Mouse (Mus musculus) embryo, embryonic 11.5 days (tissue): ENCODE results near the gene Gm42417.
"Not testable (repeated sequence)": the region's sequence is repeated elsewhere in the genome, so short reads cannot be mapped to it uniquely, and the experiment has no call there.

Experiments
- DNase-seq: peaks from one replicate; pipeline ENCODE4 v3.0.0-alpha.2; 2012; ENCODE audit warnings: low read depth, low spot score

The Gm42417 gene

DNA sequence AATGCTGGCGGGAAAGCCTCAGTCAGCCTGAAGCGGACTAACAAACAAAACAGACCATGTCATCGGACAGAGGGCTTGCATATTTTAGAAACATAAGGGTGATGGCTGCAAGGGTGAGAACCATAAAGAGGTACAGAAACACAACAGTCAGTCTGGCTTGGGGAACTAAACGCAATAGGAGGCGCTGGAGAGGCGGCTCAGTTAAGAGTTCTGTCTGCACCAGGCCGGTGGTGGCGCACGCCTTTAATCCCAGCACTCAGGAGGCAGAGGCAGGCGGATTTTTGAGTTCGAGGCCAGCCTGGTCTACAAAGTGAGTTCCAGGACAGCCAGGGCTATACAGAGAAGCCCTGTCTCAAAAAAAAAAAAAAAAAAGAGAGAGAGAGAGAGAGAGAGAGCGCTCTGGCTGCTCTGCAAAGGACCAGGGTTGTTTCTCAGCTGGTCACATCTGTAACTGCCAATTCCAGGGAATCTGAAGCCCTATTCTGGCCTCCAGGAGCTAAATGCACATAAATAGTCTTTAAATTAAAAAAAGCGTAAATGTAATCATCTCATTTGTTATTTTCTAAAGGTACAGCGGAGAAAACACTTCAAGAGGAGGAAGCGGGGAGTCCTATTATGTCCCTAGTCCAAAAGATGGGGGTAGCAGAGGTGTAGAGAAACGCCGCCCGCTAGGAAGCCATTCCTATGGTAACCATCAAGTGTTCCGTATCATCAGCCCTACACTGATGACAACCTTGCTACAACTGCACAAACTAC, 6.8 kb upstream of the Gm42417 start:
- DNase-seq: no peak

DNA sequence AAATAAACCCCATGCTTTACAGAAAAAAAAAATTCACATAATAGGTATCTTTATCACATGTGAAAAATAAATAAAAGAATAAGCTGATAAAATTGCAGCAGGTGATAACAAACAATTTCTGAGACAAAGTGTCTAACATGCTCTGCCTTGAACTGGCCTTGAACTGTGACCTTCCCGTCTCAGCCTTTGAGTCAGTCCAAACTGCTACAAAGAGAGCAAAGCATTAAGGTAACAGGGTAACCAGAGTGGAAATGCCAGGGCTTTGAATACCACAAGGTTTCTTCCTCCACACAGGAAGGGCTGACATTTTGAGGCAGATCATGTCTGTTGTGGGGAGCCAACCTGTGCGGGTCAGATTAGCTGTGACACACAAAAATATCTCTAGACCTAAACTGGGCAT, 6.2 kb upstream of the Gm42417 start:
- DNase-seq: no peak

DNA sequence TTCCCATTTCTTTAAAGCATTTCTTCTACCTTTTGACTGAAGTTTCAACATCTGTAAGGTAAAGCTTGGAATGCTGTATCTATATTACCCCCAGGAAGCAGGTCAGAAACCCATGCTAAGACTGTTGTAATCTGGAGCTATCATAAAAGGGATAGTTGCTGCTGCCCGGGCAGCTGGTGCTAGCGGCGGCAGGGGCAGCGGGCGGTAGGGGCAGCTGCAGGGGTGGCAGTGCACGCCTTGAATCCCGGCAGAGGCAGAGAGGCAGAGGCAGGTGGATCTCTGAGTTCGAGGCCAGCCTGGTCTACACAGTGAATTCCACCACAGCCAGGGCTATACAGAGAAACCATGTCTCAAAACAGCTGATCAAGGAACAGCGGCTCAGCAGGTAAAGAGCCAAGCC, 3.7 kb upstream of the Gm42417 start:
- DNase-seq: no peak

DNA sequence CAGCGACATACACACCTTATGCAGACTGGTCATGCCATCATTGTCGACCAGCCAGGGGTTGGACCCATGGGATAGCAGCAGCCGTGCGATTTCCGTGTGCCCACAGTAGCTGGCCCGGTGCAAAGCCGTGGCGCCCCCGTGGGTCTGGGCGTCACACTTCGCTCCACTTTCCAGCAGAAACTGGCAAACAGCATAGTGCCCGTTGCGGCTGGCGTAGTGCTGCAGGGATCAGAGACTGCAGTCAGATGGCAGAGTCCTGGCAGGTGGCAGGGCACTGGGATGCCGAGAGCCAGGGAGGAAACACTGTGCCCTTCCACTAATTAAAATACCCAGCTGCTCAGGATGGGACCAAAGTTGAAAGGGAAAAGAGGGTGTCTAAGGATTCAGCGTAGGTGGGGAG, 2.6 kb upstream of the Gm42417 start:
- no peak for DNase-seq

DNA sequence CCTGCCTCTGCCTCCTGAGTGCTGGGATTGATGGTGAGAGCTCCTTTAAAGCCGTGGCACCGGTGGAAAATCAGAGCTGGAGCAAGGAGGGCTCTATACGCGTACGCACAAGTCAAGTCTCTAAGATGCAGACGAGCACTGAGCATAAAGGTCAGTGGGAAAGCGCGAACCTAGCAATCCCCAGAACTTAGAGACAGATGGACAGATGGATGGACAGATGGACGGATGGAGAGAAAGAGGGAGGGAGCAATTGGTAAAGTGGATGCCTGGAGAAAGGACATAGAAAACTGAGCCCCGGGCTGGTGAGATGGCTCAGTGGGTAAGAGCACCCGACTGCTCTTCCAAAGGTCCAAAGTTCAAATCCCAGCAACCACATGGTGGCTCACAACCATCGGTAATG, 1.6 kb upstream of the Gm42417 start:
- no peak for DNase-seq

DNA sequence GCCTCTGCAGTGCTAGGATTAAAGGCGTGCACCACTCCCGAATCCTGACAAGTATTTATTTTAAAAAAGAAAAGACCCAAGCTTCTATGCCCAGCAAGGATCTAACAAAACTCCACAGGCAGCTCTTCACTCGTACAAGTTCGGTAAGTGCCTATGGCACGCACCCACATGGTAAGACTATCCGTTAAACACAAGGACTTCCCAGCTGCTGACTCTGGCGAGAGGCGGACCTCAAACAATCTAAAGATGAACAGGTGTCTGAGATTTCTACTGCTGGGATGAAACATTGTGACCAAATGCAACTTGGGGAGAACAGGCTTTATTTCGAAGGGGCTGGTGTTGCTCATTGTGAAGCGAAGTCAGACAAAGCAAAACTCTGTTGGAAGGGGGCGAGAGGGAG, 903 bp upstream of the Gm42417 start:
- DNase-seq: no peak

DNA sequence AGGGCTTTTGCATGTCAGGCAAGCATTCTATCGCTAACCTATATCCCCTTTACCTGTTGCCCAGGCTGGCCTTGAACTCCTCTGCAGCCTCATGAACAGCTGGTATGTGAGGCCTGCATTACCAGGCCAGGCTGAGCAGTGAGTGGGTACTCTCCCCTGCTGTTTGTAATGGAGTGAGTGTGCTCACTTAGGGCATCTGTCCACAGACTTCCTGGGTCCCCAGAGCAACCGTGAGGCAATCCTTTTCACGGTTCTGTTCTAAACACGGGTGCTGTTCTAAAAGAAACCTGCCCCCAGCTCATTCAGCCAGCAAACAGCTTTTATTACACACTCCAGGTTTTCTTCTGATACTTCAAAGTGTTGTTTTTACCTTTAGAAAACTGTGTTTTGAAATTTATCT, 502 bp downstream of the Gm42417 start:
- DNase-seq: no peak

DNA sequence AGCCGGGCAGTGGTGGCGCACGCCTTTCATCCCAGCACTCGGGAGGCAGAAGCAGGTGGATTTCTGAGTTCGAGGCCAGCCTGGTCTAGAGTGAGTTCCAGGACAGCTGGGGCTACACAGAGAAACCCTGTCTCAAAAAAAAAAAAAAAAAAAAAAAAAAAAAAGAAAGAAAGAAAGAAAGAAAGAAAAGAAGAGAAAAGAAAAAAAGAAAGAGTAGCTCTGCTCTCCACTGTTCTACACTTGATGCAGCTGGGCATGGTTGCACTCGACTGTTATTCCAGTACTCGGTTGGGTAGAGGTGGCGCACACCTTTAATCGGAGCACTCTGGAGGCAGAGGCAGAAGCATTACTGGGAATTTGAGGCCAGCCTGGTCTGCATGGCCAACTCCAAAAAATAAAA, 2.4 kb downstream of the Gm42417 start, which contains the start of gene Ankrd23:
Ankrd23 (minus strand) TSS at position 101 of the 400 bp plus-strand sequence.
- DNase-seq: not testable (repeated sequence)

DNA sequence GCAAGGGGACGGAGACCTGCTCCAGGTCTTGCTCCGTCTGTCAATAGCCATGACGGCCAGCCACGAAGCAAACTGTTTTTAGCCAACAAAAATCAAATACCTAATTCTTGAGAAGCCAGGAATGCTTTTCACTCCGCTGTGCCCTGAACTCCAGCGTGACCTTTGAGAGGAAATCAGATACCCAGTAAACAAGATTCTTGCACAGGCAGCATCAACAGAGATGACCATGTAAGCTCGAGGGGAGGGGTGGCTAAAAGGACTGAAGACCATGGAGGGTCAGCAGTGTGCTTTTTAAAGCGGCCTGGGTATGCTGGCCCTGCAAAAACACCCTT, 2.9 kb downstream of the Gm42417 start:
- DNase-seq: no peak

DNA sequence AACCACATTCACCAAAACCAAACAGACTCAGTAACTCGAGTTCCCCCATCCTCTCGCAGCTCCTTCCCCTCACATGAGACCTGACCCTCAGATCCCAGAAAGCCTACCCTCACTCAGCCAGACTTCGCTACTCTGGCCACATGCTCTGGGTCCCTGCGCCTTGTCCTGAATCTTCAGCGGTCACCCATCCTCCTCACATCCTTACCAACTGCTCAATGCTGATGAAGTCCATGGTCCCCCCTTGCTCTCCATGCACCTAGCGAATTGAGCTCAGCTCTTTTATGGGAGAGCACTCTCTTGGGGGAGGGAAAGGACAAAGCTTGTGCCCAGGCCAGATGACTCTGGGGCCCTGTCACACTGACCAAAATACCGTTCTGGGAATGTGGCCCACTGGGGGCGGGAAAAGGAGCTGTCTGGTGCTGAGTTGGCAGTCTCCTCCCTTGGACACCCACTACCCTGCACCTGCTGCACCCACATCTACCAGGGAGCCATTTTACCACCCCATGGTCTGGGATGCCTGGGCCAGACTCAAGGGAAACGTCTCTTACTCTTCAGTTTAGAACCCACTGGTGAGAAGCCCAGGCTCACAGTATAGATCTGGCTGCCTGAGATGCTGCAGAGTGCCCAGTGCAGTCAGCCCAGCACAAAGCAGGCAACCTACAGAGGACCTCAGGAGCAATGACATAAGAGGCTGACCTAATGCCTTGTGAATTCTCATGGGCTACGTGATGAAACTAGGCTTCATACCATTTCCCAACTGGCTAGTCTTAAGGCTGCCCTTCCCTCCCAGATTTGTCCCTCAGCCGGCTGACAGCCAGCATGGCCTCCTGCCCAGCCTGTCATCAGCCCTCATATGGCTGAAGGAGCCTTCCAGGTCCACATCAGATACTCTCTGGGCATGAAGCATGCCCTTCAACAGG, 3.5 kb downstream of the Gm42417 start:
- no peak for DNase-seq

DNA sequence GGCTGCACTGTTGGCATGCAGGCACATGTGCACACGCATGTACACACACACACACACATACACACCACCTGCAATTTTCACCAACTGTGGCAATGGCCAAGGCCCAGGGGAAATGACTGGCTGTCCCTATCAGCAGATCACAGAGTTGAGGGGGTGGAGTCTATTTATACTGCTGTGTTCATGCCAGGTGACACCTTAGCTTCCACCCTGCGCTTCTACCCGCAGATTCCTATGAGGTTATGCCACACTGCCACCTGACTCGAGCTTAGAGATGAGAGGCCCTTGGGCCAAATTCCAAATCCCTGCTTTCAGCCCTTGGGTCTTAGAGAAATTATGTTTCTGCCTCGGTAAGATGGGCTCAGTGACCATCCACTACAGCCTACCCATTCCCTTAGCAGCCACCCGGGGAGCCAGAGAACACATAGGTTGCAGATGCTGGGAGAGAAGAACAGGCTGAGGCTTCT, 4.6 kb downstream of the Gm42417 start:
- DNase-seq: no peak

DNA sequence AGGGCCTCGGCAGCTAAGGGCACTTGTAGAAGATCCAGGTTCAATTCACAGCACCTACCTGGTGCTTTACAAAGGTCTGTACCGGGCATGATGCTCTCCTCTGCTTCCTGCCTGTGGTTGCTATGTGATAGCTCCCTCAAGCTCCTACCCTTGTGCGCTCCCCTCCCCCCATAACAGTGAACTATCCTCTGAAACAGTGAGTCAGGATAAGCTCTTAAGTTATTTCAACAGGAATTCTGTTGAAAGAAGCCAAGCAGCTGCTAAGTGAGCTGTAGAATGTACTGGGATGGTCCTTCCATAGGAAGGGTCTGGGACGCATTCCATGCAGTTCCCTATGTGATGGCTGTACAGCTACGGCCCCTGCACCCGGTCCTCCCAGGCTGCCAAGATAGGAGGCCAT, 5.7 kb downstream of the Gm42417 start:
- DNase-seq: no peak

DNA sequence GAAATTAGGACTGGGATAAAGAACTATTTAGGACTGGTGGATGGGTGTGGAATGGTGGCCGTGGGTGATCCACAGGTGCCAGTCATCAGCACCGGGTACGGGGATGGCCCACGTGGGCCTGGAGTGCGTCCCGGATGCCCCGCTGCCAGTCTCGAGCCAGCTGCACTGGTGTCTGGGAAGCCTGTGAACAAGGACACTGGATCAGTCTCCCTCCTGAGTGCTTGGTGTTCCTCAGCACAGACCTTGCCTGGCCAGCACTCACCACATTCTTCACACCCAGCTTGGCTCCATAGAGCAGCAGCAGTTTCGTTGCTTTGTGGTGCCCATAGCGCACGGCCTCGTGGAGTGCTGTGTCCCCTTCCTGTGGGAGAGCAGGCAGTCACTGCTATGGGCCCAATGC, 7.8 kb downstream of the Gm42417 start:
- no peak for DNase-seq

DNA sequence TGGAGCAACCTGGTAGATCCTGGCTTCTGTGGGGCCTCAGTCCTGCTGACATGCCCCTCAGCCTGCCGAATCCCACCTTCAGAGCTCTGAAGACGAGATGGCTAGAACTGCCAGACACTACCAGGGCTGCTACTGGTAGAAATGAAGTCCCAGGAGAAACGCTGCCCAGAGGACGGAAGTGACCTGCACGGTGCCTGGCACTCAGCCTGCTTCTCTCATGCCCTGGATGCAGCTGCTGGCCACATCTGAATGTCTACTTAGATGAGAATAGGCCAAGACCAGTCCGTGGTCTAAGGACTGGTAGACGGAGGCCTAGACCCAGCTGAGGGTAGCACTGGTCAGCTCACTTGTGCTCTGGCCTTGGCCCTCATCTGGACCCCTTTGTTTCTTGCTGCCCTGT, 8.3 kb downstream of the Gm42417 start:
- no peak for DNase-seq

DNA sequence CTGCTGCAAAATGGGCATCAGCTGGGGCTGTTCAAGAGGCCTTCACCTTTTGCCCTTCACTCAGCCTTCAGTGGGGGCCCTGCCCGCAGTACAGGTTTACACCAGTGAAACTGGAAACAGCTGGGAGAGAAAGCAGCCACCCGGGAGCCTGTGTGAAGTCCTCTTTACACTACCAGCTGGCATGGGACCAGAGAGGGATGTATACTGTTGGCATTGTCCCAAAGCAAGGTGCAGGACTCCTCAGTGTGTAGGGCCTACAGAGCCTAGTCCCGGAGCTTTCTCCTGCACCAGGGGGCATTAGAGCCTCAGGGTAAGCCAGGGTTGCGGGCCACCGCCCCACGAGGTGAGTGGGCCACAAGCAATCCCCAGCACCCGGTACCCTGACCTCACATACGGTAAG, 8.7 kb downstream of the Gm42417 start:
- no peak for DNase-seq

DNA sequence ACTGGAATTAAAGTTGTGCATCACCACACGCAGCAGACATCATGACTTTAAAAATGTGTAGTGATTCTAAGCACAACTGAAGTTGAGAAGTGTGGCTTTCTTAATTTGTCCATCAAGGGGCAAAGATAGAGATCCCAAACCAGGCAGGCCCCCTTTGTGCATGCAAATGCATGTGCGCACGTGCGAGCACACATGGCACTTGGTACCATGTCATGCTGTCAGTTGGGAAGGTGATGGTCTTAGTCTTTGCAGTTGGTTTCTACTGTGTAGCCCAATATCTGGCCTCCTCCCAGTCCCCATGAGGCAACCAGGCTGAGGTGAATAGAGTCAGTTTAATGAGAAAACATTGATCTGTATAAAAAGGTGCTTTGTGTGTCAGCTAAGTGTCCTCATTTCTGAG, 9.4 kb downstream of the Gm42417 start:
- no peak for DNase-seq

DNA sequence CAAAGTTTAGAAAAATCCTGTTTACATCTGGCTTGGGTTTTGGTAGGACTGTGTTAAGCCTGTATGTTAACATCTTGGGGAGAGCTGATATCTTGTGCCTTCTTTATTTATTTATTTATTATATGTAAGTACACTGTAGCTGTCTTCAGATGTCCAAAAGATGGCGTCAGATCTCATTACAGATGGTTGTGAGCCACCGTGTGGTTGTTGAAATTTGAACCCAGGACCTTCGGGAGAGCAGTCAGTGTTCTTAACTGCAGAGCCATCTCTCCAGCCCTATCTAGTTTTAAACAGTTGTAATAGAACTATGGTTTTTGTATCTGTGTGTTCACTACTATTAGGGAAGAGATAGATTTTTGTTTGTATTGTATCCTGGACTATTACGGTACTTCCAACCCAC, 10.0 kb downstream of the Gm42417 start:
- DNase-seq: no peak

DNA sequence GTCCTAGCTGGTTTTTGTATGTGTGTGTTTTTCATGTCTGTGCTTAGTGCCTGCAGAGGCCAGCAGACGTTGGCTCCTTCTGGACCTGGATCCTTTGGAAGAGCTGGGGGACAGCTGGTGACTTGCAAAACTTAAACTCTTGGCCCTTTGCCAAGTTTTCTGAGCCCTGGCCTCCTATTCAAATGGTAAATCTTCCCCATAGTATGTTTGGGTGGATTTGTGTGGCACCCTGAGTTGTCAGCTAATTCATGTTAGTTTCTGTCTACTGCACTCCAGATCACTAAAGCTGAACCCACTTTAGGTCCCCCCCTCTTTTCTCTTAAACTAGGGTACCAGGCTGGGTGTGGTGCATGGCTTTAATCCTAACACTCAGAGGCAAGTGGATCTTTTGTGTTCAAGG, 10.9 kb downstream of the Gm42417 start:
- no peak for DNase-seq

DNA sequence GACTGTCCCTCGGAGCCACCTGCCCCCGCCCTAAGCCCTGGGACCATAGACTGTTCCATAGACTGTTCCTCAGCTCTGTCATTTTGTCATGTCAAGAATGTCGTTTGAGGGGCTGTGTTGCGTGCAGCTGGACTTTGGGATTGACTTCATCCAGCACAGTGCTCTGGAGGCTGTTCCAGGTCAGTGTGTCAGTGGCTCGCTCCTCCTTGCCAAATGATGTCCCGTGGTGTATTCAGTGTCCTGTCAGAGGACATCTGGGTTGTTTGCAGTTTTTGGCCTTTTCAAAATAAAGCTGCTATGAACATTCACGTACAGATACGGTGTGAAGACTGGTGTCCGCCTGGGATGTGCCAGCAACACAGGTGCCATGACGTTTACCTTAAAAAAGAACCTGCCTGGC, 12.3 kb downstream of the Gm42417 start:
- no peak for DNase-seq

DNA sequence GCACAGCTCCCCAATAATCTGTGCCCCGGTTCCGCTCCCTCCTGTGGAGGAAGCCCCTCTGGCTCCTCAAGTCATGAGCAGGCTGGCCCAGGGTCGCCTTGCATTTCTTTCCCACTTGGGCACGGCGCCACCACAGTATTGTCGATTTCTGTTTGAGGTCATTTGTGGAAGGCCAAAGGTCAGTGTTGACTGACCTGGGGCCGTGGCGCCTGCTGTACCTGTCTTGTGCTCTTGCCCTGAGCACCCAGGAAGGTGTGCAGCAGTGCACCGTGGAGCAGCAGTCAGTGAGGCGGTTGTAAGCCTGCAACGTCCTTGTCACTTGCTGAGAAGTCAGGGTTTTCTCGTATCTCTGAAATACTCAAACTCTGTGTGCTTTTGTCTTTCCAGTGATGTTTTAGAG, 13.5 kb downstream of the Gm42417 start:
- no peak for DNase-seq

DNA sequence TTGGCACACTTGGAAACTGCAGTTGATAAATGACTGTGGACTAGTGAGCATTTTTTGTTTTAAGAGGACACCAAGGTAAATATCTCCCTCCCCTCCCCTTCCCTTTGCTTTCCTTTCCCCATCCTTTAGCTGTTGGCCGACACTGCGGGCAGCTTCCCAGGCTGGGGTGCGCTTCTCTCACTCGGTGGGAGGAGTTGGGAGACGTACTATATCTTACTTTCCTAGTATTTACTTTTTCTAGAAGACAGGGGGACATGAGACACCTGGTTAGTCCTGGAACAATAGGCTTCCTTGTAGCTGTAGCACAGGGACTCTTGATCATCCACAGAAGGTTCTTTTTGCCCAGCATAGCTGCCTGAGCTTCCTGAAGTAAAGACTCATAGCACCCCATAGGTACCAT, 15.2 kb downstream of the Gm42417 start:
- DNase-seq: no peak

DNA sequence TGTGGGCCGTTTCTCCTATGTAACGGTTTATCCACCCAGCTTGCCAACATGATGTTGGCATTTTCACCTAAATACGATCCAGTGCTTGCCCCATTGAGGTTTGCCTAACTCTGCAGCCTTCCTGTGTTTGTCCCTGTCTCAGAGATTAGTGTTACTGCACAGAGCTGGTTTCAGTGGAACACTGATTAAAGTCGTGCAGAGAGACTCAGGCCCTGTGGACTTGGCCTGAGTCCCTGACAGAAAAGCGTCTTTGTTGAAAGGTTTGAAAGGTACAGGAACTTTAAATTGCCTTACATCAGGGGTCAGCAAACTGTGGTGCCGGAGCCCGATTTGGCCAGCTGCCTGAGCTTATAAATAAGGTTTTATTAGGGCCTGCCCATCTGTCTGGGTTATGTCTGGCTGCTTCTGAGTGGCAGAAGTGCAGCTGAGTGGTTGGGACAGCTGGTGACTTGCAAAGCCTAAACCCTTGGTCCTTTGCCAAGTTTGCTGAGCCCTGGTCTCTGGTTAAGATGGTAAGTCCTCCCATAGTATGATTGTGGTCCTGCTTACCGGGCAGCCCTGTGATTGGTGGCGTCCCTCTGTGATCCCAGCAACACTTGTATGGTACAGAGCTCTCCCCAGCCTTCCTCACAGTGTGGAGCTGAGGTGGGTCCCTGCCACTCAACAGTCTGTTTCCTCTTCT, 15.8 kb downstream of the Gm42417 start:
- DNase-seq: no peak
